Mouse (Mus musculus) limb, embryonic 13.5 days (tissue): Measurements from ENCODE around the gene H2-Ob. TPM values are rescaled to one million over a fixed set of nuclear protein-coding genes. Genes with fewer than 3 reads are reported as not detected.

ENCODE experiments used
- ATAC-seq: fragments of 200-750 bp; cut with Nextera tagmentation; 2 replicates; pipeline ENCODE4 v1.8.0; 2017; ENCODE audit warnings: low read depth, moderate number of reproducible peaks, moderate TSS enrichment; ENCODE audit not compliant: low FRiP score
- H3K27ac ChIP-seq: fragments of 300-500 bp; sonication (generic); 2 replicates; pipeline ENCODE4 v1.5.1; 2015; ENCODE audit warnings: inconsistent platforms, mild to moderate bottlenecking, moderate library complexity
- H3K27me3 ChIP-seq: fragments of 300-500 bp; sonication (generic); 2 replicates; pipeline ENCODE4 v1.6.1; 2015; ENCODE audit warnings: mild to moderate bottlenecking, inconsistent platforms
- H3K36me3 ChIP-seq: fragments of 300-500 bp; sonication (generic); 2 replicates; pipeline ENCODE4 v1.6.1; 2015; ENCODE audit warnings: inconsistent platforms, mild to moderate bottlenecking, moderate library complexity
- H3K4me1 ChIP-seq: fragments of 300-500 bp; sonication (generic); 2 replicates; pipeline ENCODE4 v1.6.1; 2015; ENCODE audit warnings: inconsistent platforms
- H3K4me2 ChIP-seq: fragments of 300-500 bp; sonication (generic); replicated peaks from 2 replicates; pipeline ENCODE4 v1.6.1; 2015; ENCODE audit warnings: inconsistent platforms, mild to moderate bottlenecking, moderate library complexity
- H3K4me3 ChIP-seq: fragments of 300-500 bp; sonication (generic); 2 replicates; pipeline ENCODE4 v1.5.1; 2015; ENCODE audit warnings: moderate library complexity, mild to moderate bottlenecking, inconsistent platforms
- H3K9ac ChIP-seq: fragments of 300-500 bp; sonication (generic); 2 replicates; pipeline ENCODE4 v1.6.1; 2015; ENCODE audit warnings: mild to moderate bottlenecking, inconsistent platforms
- H3K9me3 ChIP-seq: fragments of 300-500 bp; sonication (generic); 2 replicates; pipeline ENCODE4 v1.6.1; 2016; ENCODE audit warnings: inconsistent platforms
- WGBS: fragments of 180-500 bp; shearing (Covaris S2); methylation state at CpG from one replicate; pipeline ENCODE4 v1.1.7; 2015; 5-methylcytosine and 5-hydroxymethylcytosine counted together
- polyA plus RNA-seq: library from polyadenylated mRNA; unstranded; fragments of >200 nt; fragmentation: Nextera tagmentation; extraction: Ambion mirVana; gene quantifications from 2 replicates; pipeline ENCODE4 v1.2.1, GENCODE M21; 2015

Gene H2-Ob
- not detected in 2 replicates for polyA plus RNA-seq

GRCm38 (mm10) chr17:34238706-34239105 is at the start of gene H2-Ob:
TSS of gene H2-Ob (plus strand) at chr17:34238903.
- no peaks in the 10 kb centered on the region for H3K27me3 ChIP-seq
- no peak within 1 kb of the TSS for H3K9ac ChIP-seq
- ATAC-seq = no peak
- no peak within 1 kb of the TSS for H3K4me3 ChIP-seq
- no peaks in the 10 kb centered on the region for H3K4me1 ChIP-seq
- H3K4me2 ChIP-seq = no peak within 1 kb of the TSS
- H3K9me3 ChIP-seq = peaks cover 9% of the 10 kb centered on the region; the same call in 1 of the 2 replicates
- 63% methylated on average over 3 of the region's 3 CpGs for WGBS
- H3K36me3 ChIP-seq = no peaks in the 10 kb centered on the region
- no peak within 1 kb of the TSS for H3K27ac ChIP-seq

GRCm38 (mm10) chr17:34188986-34189385 is 49.7 kb upstream of the H2-Ob start:
- no peak overlapping the region for H3K9ac ChIP-seq
- peaks cover 88% of the 10 kb centered on the region for H3K27me3 ChIP-seq
- H3K4me1 ChIP-seq = peaks cover 12% of the 10 kb centered on the region
- H3K9me3 ChIP-seq = no peaks in the 10 kb centered on the region
- H3K27ac ChIP-seq = no peak overlapping the region
- H3K36me3 ChIP-seq = no peaks in the 10 kb centered on the region
- no peak for ATAC-seq
- no peak overlapping the region for H3K4me3 ChIP-seq
- 58% methylated on average over 6 of the region's 6 CpGs for WGBS
- H3K4me2 ChIP-seq = no peak overlapping the region

- no peak overlapping the region for H3K9ac ChIP-seq
- peaks cover 16% of the 10 kb centered on the region for H3K4me1 ChIP-seq
- no peak overlapping the region for H3K27ac ChIP-seq
- H3K36me3 ChIP-seq = no peaks in the 10 kb centered on the region
- H3K4me2 ChIP-seq = no peak overlapping the region
- no peaks in the 10 kb centered on the region; the same call in 1 of the 2 replicates for H3K9me3 ChIP-seq
- no peak for ATAC-seq
- H3K27me3 ChIP-seq = peaks cover 96% of the 10 kb centered on the region
- no peak overlapping the region for H3K4me3 ChIP-seq
- 24% methylated on average over 16 of the region's 16 CpGs for WGBS
Observed at GRCm38 (mm10) chr17:34192852-34193251, 45.9 kb upstream of the H2-Ob start.

DNA sequence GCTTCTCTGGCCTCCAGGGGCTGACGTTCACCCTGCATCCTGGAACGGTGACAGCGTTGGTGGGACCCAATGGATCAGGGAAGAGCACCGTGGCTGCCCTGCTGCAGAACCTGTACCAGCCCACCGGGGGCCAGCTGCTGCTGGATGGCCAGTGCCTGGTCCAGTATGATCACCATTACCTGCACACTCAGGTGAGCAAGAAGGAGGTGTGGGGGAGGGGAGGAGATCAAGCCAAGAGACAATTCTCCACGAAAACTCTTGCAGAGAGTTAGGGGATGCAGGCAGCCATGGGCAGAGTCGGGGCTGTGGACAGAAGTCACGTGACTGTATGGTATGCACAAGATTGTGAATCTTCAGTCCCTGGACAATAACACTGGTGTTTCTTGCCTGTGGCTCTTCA is 45.2 kb upstream of the H2-Ob start:
- no peak overlapping the region for H3K9ac ChIP-seq
- H3K27me3 ChIP-seq = peaks cover 97% of the 10 kb centered on the region
- H3K4me1 ChIP-seq = peaks cover 17% of the 10 kb centered on the region
- ATAC-seq = no peak
- no peak overlapping the region for H3K4me2 ChIP-seq
- H3K36me3 ChIP-seq = no peaks in the 10 kb centered on the region
- H3K27ac ChIP-seq = no peak overlapping the region
- 53% methylated on average over 8 of the region's 8 CpGs for WGBS
- H3K4me3 ChIP-seq = no peak overlapping the region
- H3K9me3 ChIP-seq = no peaks in the 10 kb centered on the region; the same call in 1 of the 2 replicates

- ATAC-seq = no peak
- WGBS = 94% methylated on average over 4 of the region's 4 CpGs
- no peaks in the 10 kb centered on the region; the same call in 1 of the 2 replicates for H3K9me3 ChIP-seq
Observed at GRCm38 (mm10) chr17:34194723-34195122, 44.0 kb upstream of the H2-Ob start.

GRCm38 (mm10) chr17:34196491-34196890 is 42.2 kb upstream of the H2-Ob start:
- Histone ChIP-seq H3K9me3 (no peaks in the 10 kb centered on the region; the same call in 1 of the 2 replicates), H3K27ac (no peak overlapping the region), H3K9ac (no peak overlapping the region), H3K27me3 (peaks cover 98% of the 10 kb centered on the region), H3K4me2 (no peak overlapping the region), H3K4me3 (peak overlapping the region; percentile 43; the same call in 1 of the 2 replicates), H3K36me3 (no peaks in the 10 kb centered on the region), H3K4me1 (peaks cover 17% of the 10 kb centered on the region)
- ATAC-seq = no peak
- WGBS = 44% methylated on average over 12 of the region's 12 CpGs

More at GRCm38 (mm10) chr17:34194723-34195122, 44.0 kb upstream of the H2-Ob start:
- peaks cover 17% of the 10 kb centered on the region for H3K4me1 ChIP-seq
- H3K4me2 ChIP-seq = no peak overlapping the region
- H3K27me3 ChIP-seq = peaks cover 98% of the 10 kb centered on the region
- no peak overlapping the region for H3K9ac ChIP-seq
- H3K36me3 ChIP-seq = no peaks in the 10 kb centered on the region
- no peak overlapping the region for H3K27ac ChIP-seq
- no peak overlapping the region for H3K4me3 ChIP-seq

DNA sequence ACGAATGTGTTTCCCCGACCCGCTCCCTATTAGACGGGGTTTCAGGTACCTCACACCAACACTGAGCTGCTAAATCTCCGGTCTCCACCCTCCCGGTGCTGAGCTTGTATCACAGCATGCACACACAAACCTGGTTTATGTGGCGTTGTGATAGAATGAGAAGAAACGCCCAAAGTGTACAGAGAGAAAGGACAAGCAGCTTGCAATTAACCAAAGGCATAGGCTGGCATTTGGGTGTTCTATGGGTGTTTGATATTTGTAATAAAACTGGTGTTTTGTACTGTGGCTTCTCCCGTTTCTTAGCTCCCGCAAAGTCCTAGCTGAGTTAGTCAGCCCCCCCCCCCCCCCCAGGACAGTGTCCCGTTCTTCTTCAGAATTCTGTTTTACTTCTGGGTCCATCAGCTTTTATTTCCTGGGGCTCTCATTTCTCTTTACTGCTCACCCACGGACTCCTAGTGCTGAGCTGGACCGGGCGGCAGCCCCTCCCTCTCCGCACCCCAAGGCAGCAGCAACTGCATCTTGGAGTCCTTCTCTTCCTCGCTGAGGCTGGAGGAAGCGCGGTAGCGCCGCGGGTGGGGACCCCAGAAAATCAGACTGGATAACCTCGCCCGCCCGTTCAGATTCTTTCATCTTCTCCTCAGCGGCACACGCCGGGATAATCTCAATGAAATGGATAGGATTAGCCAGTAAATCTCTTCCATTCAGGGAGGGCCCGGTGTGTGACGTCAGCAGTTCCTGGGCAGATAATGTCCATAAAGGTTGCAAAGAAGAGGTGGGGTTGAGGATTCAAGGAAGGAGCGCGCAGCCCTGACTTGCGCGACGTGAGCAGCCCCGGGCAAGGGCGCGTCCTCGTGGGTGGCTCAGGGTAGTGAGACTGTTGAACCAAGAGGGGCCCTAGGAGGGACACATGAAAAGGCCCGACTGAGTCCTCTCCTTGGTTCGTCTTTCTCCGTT is 41.5 kb upstream of the H2-Ob start, which contains the start of gene Psmb8:
Psmb8 (plus strand) TSS at position 781 of the 954 bp plus-strand sequence.
- no peak within 1 kb of the TSS for H3K27ac ChIP-seq
- WGBS = 5% methylated on average over 41 of the region's 41 CpGs
- ATAC-seq = peak; percentile 88
- peak within 1 kb of the TSS; percentile 43 for H3K4me3 ChIP-seq
- no peaks in the 10 kb centered on the region; the same call in 1 of the 2 replicates for H3K9me3 ChIP-seq
- no peaks in the 10 kb centered on the region for H3K36me3 ChIP-seq
- peak within 1 kb of the TSS; percentile 50; the same call in 1 of the 2 replicates for H3K9ac ChIP-seq
- H3K27me3 ChIP-seq = peaks cover 95% of the 10 kb centered on the region
- peaks cover 17% of the 10 kb centered on the region for H3K4me1 ChIP-seq
- H3K4me2 ChIP-seq = peak within 1 kb of the TSS; percentile 69

DNA sequence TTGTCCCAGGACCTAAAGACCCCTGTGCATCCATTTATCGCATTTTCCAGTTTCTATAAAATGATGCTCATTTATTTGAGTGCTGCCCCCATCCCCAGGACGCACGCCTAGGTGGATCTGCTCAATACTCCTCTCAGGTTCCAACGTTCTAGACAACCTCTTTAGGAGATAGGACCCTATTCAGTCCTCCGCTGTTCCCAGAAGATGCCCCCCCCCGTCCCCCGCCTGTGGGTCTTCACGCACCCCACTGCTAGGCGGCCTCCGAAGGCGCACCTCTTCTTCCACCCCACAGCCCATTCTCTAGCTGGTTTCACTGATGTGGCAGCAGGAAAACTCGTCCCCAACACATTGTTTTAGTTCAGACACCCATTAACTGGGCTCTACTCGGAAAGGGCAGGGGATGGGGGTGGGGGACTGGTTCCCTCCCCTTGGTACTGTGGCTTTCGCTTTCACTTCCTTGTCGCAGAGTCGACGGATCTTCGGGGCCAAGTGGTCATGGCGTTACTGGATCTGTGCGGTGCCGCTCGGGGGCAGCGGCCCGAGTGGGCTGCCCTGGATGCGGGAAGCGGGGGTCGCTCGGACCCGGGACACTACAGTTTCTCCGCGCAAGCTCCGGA is 40.7 kb upstream of the H2-Ob start:
- peak overlapping the region; percentile 43 for H3K4me3 ChIP-seq
- peaks cover 92% of the 10 kb centered on the region for H3K27me3 ChIP-seq
- no peaks in the 10 kb centered on the region; the same call in 1 of the 2 replicates for H3K9me3 ChIP-seq
- H3K36me3 ChIP-seq = no peaks in the 10 kb centered on the region
- WGBS = 3% methylated on average over 32 of the region's 32 CpGs
- H3K4me1 ChIP-seq = peaks cover 17% of the 10 kb centered on the region
- peak overlapping the region; percentile 50; the same call in 1 of the 2 replicates for H3K9ac ChIP-seq
- no peak overlapping the region for H3K27ac ChIP-seq
- peak overlapping the region; percentile 69 for H3K4me2 ChIP-seq
- ATAC-seq = 0 out of 2 replicates have a peak, but pooled peaks have one; percentile 33

- 8% methylated on average over 11 of the region's 11 CpGs for WGBS
- H3K9ac ChIP-seq = peak overlapping the region; percentile 50; the same call in 1 of the 2 replicates
Observed at GRCm38 (mm10) chr17:34198521-34198912, 40.2 kb upstream of the H2-Ob start.

GRCm38 (mm10) chr17:34199050-34199619 is 39.6 kb upstream of the H2-Ob start:
- Histone ChIP-seq H3K9me3 (no peaks in the 10 kb centered on the region; the same call in 1 of the 2 replicates), H3K9ac (no peak overlapping the region), H3K4me3 (no peak overlapping the region), H3K36me3 (no peaks in the 10 kb centered on the region), H3K27ac (no peak overlapping the region), H3K4me2 (no peak overlapping the region), H3K4me1 (peaks cover 17% of the 10 kb centered on the region), H3K27me3 (peaks cover 90% of the 10 kb centered on the region)
- ATAC-seq = no peak
- WGBS = 58% methylated on average over 12 of the region's 12 CpGs

More at GRCm38 (mm10) chr17:34198521-34198912, 40.2 kb upstream of the H2-Ob start:
- ATAC-seq = no peak
- no peak overlapping the region for H3K27ac ChIP-seq
- H3K4me1 ChIP-seq = peaks cover 17% of the 10 kb centered on the region
- H3K4me2 ChIP-seq = peak overlapping the region; percentile 69
- H3K27me3 ChIP-seq = peaks cover 92% of the 10 kb centered on the region
- no peaks in the 10 kb centered on the region for H3K36me3 ChIP-seq
- H3K4me3 ChIP-seq = peak overlapping the region; percentile 43
- no peaks in the 10 kb centered on the region; the same call in 1 of the 2 replicates for H3K9me3 ChIP-seq

DNA sequence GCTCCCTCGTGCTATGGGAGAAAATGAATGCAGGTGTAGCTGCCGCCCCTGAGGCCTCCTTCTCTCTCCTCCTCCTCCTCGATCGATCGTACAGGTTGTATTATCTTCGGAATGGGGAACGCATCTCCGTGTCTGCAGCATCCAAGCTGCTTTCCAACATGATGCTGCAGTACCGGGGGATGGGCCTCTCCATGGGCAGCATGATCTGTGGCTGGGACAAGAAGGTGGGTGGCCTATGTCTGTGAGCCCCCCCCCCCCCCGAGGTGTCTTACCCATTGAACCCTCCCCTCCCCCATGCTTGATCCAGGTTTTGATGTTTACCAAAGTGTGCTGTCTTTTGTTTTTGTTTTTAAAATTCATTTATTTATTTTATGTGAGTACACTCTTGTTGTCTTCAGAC is 38.7 kb upstream of the H2-Ob start:
- no peak overlapping the region for H3K9ac ChIP-seq
- peaks cover 88% of the 10 kb centered on the region for H3K27me3 ChIP-seq
- no peak for ATAC-seq
- H3K4me2 ChIP-seq = no peak overlapping the region
- H3K4me1 ChIP-seq = peaks cover 21% of the 10 kb centered on the region
- H3K27ac ChIP-seq = no peak overlapping the region
- no peaks in the 10 kb centered on the region for H3K36me3 ChIP-seq
- H3K4me3 ChIP-seq = no peak overlapping the region
- H3K9me3 ChIP-seq = no peaks in the 10 kb centered on the region; the same call in 1 of the 2 replicates
- WGBS = 85% methylated on average over 10 of the region's 10 CpGs
